Mouse (Mus musculus) limb, embryonic 10.5 days (tissue): ENCODE measurements around the gene Hspg2. TPM values are rescaled to one million over a fixed set of nuclear protein-coding genes. Genes with fewer than 3 reads are reported as not detected.

Experiments used
- DNase-seq: peaks from one replicate; pipeline ENCODE4 v3.0.0-alpha.2; 2017; ENCODE audit warnings: low spot score
- H3K27ac ChIP-seq: fragments of 300-500 bp; sonication (generic); 2 replicates; pipeline ENCODE4 v1.5.1; 2016; ENCODE audit warnings: mild to moderate bottlenecking
- H3K27me3 ChIP-seq: fragments of 300-500 bp; sonication (generic); 2 replicates; pipeline ENCODE4 v1.6.1; 2016; ENCODE audit warnings: low read depth, mild to moderate bottlenecking; ENCODE audit not compliant: poor library complexity, severe bottlenecking
- H3K36me3 ChIP-seq: fragments of 300-500 bp; sonication (generic); 2 replicates; pipeline ENCODE4 v1.6.1; 2016; ENCODE audit warnings: mild to moderate bottlenecking, moderate library complexity
- H3K4me1 ChIP-seq: fragments of 300-500 bp; sonication (generic); 2 replicates; pipeline ENCODE4 v1.6.1; 2016
- H3K4me3 ChIP-seq: fragments of 300-500 bp; sonication (generic); 2 replicates; pipeline ENCODE4 v1.5.1; 2016; ENCODE audit warnings: mild to moderate bottlenecking, moderate library complexity
- H3K9me3 ChIP-seq: fragments of 300-500 bp; sonication (generic); replicated peaks from 2 replicates; pipeline ENCODE4 v1.6.1; 2016; ENCODE audit warnings: mild to moderate bottlenecking
- WGBS: fragments of 180-500 bp; shearing (Covaris S2); methylation state at CpG from one replicate; pipeline ENCODE4 v1.1.7; 2016; 5-methylcytosine and 5-hydroxymethylcytosine counted together
- polyA plus RNA-seq: library from polyadenylated mRNA; unstranded; fragments of >200 nt; fragmentation: Nextera tagmentation; extraction: Ambion mirVana; gene quantifications from 2 replicates; pipeline ENCODE4 v1.2.1, GENCODE M21; 2016

The Hspg2 gene
- polyA plus RNA-seq, 1 experiment from 2014 or later = 23.3 TPM

DNA sequence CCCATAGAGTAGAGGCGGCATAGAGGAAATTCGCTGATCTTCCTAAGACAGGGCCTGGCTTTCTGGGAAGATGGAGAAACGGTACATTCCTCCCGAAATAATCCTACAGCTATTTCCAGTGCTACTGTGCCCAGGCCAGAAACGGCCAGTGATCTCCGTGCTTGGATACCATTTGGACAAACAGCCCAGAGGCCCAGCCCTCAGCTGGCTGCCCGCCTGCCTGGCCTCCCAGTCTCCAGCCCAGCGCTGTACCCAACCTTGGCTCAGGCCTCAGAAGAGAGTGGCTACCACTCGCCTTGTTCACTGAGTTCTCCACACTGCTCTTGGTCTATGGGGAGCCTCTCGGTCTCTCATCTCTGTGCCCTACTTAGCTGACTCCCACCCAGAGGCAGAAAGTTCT is 18.9 kb upstream of the Hspg2 start:
- Histone ChIP-seq H3K9me3 (no peaks in the 10 kb centered on the region), H3K4me1 (0 out of 2 replicates have a peak, but pooled peaks cover 9% of the 10 kb centered on the region), H3K27me3 (no peaks in the 10 kb centered on the region), H3K27ac (peak overlapping the region; percentile 19), H3K4me3 (no peak overlapping the region), H3K36me3 (no peaks in the 10 kb centered on the region)
- no peak for DNase-seq
- 87% methylated on average over 10 of the region's 10 CpGs for WGBS

DNA sequence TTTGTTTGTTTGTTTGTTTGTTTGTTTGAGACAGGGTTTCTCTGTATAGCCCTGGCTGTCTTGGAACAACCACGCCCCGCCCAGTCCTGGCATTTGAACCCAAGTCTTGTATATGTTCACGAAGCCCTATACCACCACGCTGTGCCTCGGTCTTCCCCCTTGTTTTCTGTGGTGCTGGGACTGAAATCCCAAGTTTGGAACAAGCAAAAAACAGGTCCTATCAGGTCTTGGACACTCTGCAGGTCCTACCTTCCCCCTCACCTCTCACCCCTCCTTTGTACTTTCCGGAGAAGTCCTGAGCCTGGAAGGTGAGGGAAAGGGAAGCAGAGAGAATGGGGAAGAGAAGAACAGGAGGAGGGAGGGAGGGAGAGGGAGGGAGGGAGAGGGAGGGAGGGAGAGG is 16.4 kb upstream of the Hspg2 start:
- H3K4me3 ChIP-seq = no peak overlapping the region
- H3K27me3 ChIP-seq = no peaks in the 10 kb centered on the region
- H3K9me3 ChIP-seq = no peaks in the 10 kb centered on the region
- WGBS = 88% methylated on average over 6 of the region's 6 CpGs
- H3K36me3 ChIP-seq = no peaks in the 10 kb centered on the region
- DNase-seq = no peak
- H3K4me1 ChIP-seq = 0 out of 2 replicates have a peak, but pooled peaks cover 9% of the 10 kb centered on the region
- no peak overlapping the region for H3K27ac ChIP-seq

GRCm38 (mm10) chr4:137453234-137453767 is 15.3 kb upstream of the Hspg2 start, which contains the start of gene 1700013G24Rik:
Gene 1700013G24Rik (plus strand): TSS chr4:137453284.
- no peak within 1 kb of the TSS for H3K27ac ChIP-seq
- no peaks in the 10 kb centered on the region for H3K9me3 ChIP-seq
- peaks cover 8% of the 10 kb centered on the region for H3K4me1 ChIP-seq
- H3K36me3 ChIP-seq = no peaks in the 10 kb centered on the region
- no peaks in the 10 kb centered on the region for H3K27me3 ChIP-seq
- WGBS = 74% methylated on average over 8 of the region's 8 CpGs
- DNase-seq = no peak
- no peak within 1 kb of the TSS for H3K4me3 ChIP-seq

DNA sequence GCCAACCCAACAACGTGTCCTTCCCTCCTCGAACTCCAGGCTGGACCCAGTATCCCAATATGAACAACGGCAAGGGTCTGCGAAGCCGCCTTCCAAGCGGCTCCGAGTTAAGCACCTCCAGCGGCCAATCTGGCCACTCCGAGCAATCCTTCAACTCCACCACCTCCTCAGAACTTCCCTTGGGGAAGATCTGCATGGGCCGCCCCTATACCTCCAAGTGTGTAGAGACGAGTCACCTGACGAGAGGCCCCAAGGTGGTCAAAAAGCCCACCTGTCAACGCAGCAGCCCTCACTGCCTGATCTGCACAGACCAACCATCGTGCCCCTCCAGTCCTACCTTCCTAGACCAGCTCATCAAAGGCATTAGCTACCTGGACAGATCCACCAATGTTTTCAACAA is 14.0 kb upstream of the Hspg2 start:
- no peak overlapping the region for H3K27ac ChIP-seq
- no peaks in the 10 kb centered on the region for H3K36me3 ChIP-seq
- no peak overlapping the region for H3K4me3 ChIP-seq
- H3K27me3 ChIP-seq = no peaks in the 10 kb centered on the region
- H3K9me3 ChIP-seq = no peaks in the 10 kb centered on the region
- peaks cover 11% of the 10 kb centered on the region for H3K4me1 ChIP-seq
- DNase-seq = no peak
- WGBS = 89% methylated on average over 14 of the region's 14 CpGs

- DNase-seq = no peak
- Histone ChIP-seq H3K4me3 (no peak overlapping the region), H3K9me3 (no peaks in the 10 kb centered on the region), H3K27me3 (no peaks in the 10 kb centered on the region), H3K27ac (no peak overlapping the region), H3K4me1 (peaks cover 18% of the 10 kb centered on the region), H3K36me3 (no peaks in the 10 kb centered on the region)
- 92% methylated on average over 12 of the region's 12 CpGs for WGBS
These were observed 12.0 kb upstream of the Hspg2 start for GRCm38 (mm10) chr4:137456581-137456980.

DNA sequence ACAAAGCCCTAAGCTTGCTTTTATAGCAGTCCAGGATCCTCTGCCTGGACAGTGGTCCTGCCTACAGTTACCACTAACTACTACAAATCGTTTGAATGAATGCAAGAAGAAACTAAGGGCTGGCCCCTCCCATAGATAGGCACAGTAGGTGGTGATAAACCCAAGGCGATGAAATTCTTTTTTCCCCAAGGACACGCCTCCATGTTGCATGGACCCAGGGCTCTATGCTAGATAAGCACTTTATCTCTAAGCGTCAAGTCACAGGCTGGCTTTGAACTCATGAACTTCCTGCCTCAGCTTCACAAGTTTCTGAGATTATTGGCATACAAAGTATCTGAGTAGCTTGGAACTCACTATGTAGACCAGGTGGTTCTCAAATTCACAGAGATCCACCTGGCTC is 11.3 kb upstream of the Hspg2 start:
- no peaks in the 10 kb centered on the region for H3K36me3 ChIP-seq
- H3K27me3 ChIP-seq = no peaks in the 10 kb centered on the region
- no peaks in the 10 kb centered on the region for H3K9me3 ChIP-seq
- H3K4me1 ChIP-seq = peaks cover 25% of the 10 kb centered on the region
- WGBS = 86% methylated on average over 4 of the region's 4 CpGs
- H3K4me3 ChIP-seq = no peak overlapping the region
- no peak overlapping the region for H3K27ac ChIP-seq
- no peak for DNase-seq

- Histone ChIP-seq H3K27me3 (no peaks in the 10 kb centered on the region), H3K36me3 (no peaks in the 10 kb centered on the region), H3K4me3 (no peak overlapping the region), H3K27ac (no peak overlapping the region), H3K9me3 (no peaks in the 10 kb centered on the region), H3K4me1 (peaks cover 30% of the 10 kb centered on the region)
- DNase-seq = no peak
- 83% methylated on average over 9 of the region's 9 CpGs for WGBS
These were observed 10.3 kb upstream of the Hspg2 start for GRCm38 (mm10) chr4:137458310-137458709.

DNA sequence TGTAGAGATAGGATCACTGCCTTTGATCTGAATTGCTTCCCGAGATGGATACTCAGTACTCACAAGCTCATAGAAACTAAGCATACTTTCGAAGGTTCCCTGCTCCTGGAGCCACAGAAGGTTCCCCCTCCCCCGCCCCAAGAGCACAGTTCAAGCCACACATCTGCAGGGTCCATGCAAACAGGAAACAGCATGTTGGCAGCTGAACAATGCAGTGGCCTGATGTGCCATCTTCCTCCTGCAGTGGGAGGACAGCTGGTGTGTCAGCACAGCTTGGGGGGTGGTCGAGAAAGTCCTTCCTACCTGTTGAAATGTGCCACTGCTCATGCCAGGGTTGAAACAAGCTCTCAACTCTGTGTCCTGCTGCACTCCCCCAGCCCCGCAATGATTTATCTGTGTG is 9.7 kb upstream of the Hspg2 start:
- Histone ChIP-seq H3K36me3 (no peaks in the 10 kb centered on the region), H3K4me1 (peaks cover 30% of the 10 kb centered on the region)

DNA sequence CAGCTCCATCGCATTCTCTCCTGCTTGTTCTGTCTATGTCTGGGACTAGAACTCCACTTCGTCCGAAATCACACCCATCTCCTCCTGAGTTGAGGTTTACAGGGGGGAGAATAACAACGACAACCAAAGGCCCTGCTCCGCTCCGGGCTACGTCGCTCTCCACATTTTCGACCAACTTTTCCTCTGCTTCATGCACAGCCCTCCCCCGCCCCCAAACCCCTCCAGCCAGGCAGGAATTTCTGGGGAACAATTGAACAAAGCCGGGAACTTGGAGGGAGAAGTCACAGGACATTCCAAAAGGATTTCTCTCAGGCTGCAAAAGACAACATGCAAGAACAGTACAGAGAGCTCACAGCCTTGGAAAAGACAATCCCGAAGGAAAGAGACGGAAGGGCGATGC is 7.9 kb upstream of the Hspg2 start:
- no peak for DNase-seq
- 87% methylated on average over 14 of the region's 14 CpGs for WGBS
- Histone ChIP-seq H3K4me1 (peaks cover 39% of the 10 kb centered on the region), H3K27me3 (no peaks in the 10 kb centered on the region), H3K9me3 (no peaks in the 10 kb centered on the region), H3K27ac (peak overlapping the region; percentile 58; the same call in 1 of the 2 replicates), H3K36me3 (no peaks in the 10 kb centered on the region), H3K4me3 (no peak overlapping the region)

More for the DNA sequence above, 9.7 kb upstream of the Hspg2 start:
- Histone ChIP-seq H3K27me3 (no peaks in the 10 kb centered on the region), H3K27ac (peak overlapping the region; percentile 50), H3K4me3 (no peak overlapping the region), H3K9me3 (no peaks in the 10 kb centered on the region)
- WGBS = 65% methylated on average over 5 of the region's 5 CpGs
- no peak for DNase-seq

GRCm38 (mm10) chr4:137461217-137461616 is 7.4 kb upstream of the Hspg2 start:
- 85% methylated on average over 4 of the region's 4 CpGs for WGBS
- H3K36me3 ChIP-seq = no peaks in the 10 kb centered on the region
- H3K9me3 ChIP-seq = no peaks in the 10 kb centered on the region
- H3K27ac ChIP-seq = peak overlapping the region; percentile 58; the same call in 1 of the 2 replicates
- no peak overlapping the region for H3K4me3 ChIP-seq
- peaks cover 39% of the 10 kb centered on the region for H3K4me1 ChIP-seq
- no peaks in the 10 kb centered on the region for H3K27me3 ChIP-seq
- DNase-seq = no peak

- no peaks in the 10 kb centered on the region for H3K9me3 ChIP-seq
- H3K27ac ChIP-seq = peak overlapping the region; percentile 58; the same call in 1 of the 2 replicates
- 83% methylated on average over 16 of the region's 16 CpGs for WGBS
- H3K27me3 ChIP-seq = no peaks in the 10 kb centered on the region
- H3K36me3 ChIP-seq = no peaks in the 10 kb centered on the region
- H3K4me3 ChIP-seq = no peak overlapping the region
- no peak for DNase-seq
- peaks cover 43% of the 10 kb centered on the region for H3K4me1 ChIP-seq
These were observed 6.4 kb upstream of the Hspg2 start for GRCm38 (mm10) chr4:137461981-137462690.

DNA sequence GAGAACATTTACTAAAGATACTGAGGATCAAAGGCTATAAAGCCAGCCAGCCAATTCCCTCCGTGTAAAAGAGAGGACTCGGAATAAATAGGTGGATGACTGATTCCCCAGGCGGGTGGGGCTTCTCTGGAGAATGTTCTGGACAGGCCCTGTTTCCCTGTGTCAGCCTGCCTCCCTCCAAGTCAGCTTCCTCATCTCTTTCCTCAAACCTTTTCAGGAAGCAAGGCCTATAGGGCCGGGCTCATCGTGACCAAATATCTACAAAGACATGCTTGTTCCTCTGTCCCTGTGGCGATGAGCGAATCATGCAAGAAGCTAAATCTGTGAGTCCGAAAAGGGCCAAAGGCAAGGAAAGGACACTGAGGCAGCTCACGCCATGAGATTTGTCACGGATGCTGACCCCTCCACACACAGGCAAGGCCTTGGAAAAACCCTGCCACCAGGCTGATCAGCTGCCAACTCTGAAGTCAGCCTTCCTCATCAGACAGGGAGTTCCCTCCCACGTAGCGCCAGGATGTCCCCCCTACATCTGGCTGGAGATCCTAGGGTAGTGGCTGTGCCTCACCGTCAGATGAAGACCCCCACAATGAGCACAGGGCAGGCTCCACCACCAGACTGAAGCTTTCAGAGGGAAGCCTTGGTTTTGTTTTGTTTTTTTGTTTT is 3.3 kb upstream of the Hspg2 start:
- peak overlapping the region; percentile 62 for H3K27ac ChIP-seq
- peaks cover 62% of the 10 kb centered on the region for H3K4me1 ChIP-seq
- no peak overlapping the region for H3K4me3 ChIP-seq
- H3K27me3 ChIP-seq = no peaks in the 10 kb centered on the region
- no peak for DNase-seq
- WGBS = 79% methylated on average over 13 of the region's 13 CpGs
- H3K36me3 ChIP-seq = no peaks in the 10 kb centered on the region
- no peaks in the 10 kb centered on the region for H3K9me3 ChIP-seq

- Histone ChIP-seq H3K4me1 (peaks cover 66% of the 10 kb centered on the region), H3K9me3 (no peaks in the 10 kb centered on the region), H3K27ac (peak overlapping the region; percentile 92), H3K36me3 (no peaks in the 10 kb centered on the region), H3K27me3 (no peaks in the 10 kb centered on the region), H3K4me3 (no peak overlapping the region)
- no peak for DNase-seq
- 82% methylated on average over 4 of the region's 4 CpGs for WGBS
These were observed 1.6 kb upstream of the Hspg2 start for GRCm38 (mm10) chr4:137466991-137467390.
